Comparison of ENCODE assay signal across 8 mouse cellular contexts in the genomic region with DNA sequence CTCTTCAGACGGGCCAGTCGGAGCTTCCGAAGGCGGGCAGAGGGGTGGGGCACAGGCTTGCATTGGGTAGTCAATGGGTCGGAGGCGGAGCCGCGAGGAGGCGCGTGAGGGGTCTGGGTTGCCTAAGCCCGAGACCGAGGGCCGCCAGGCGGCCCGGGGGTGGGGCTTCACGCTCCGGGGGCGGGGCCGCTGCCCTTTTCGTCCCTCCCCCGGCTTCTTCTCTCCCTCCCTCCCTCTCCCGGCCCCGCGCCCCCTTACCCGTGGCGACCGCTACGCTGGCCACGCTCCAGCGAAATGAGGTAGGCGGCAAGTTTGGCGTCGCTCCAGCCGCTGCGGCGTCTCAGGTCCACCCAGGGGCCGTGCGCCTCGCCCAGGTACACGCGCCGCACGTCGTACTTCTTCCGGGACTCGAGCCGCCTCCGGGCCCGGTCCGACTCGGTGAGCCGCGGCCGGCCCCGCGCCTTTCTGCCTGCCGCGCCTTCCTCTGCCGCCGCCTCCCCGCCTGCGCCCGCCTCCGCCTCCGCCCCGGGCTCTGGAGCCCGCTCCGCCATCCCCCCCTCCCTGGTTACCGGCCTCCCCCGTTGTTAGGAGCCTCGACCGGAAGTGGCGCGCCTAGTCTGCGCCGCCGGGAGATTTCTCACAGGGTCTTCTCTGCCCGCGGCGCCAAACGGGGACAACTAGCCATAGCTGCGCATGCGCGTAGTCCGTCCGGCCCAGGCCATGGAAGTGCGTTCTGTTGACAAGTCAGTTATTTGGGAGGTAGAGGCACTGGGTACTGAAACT. TPM values are rescaled to one million over a fixed set of nuclear protein-coding genes. Genes with fewer than 3 reads are reported as not detected.
DNase-seq lines count a peak whose midpoint lies in the region; ATAC-seq and TF ChIP-seq lines count a peak whose summit lies in the region.

Gene Gm49318, minus strand, starts transcription at position 469 of the 783 bp plus-strand sequence.
Gene Zfp653, minus strand, starts transcription at position 586 of the 783 bp plus-strand sequence.

- peak within 1 kb of the TSS; percentile 96 for H3K27ac ChIP-seq in bone marrow, adult 2 months (ENCODE audit: control insufficient read depth, insufficient read depth, low read depth, low read length, poor library complexity)
- H3K27ac ChIP-seq in embryonic facial prominence, embryonic 15.5 days (replicated peaks) = peak within 1 kb of the TSS; percentile 99
- H3K27ac ChIP-seq in kidney, embryonic 14.5 days (ENCODE audit: low read depth, low read length) = peak within 1 kb of the TSS; percentile 96
- peak within 1 kb of the TSS; percentile 99 for H3K27ac ChIP-seq in limb, embryonic 15.5 days

- H3K4me1 ChIP-seq in bone marrow, adult 2 months (ENCODE audit: control insufficient read depth, insufficient read depth, low read length) = no peaks in the 10 kb centered on the region; the same call in none of the 2 replicates
- peaks cover 7% of the 10 kb centered on the region; the same call in 1 of the 2 replicates for H3K4me1 ChIP-seq in embryonic facial prominence, embryonic 15.5 days
- 0 out of 2 replicates have a peak, but pooled peaks cover 6% of the 10 kb centered on the region for H3K4me1 ChIP-seq in kidney, embryonic 14.5 days (ENCODE audit: control insufficient read depth, insufficient read depth, low read length)
- peaks cover 10% of the 10 kb centered on the region for H3K4me1 ChIP-seq in limb, embryonic 15.5 days

- under 1% methylated on average over 75 of the region's 87 CpGs for WGBS in bone marrow, adult 2 months
- under 1% methylated on average over 68 of the region's 87 CpGs for WGBS in embryonic facial prominence, embryonic 15.5 days
- under 1% methylated on average over 86 of the region's 87 CpGs for WGBS in kidney, embryonic 14.5 days
- under 1% methylated on average over 80 of the region's 87 CpGs for WGBS in limb, embryonic 15.5 days

- DNase-seq in 416B (ENCODE audit: low read depth) = peak; percentile 96
- DNase-seq in heart, adult 9 months (ENCODE audit: low spot score in 2 of 2) = peak; percentile 96 to 97
- peak; percentile 85 to 87 for DNase-seq in monocyte, adult 2 months (ENCODE audit: low read depth in 1 of 2, low spot score in 2 of 2)
- DNase-seq in spleen, postnatal 36 days (ENCODE audit: low spot score in 2 of 2) = peak; percentile 96 to 97

- H3K4me3 ChIP-seq in bone marrow, adult 2 months (replicated peaks; ENCODE audit: control insufficient read depth, low read depth, low read length) = peak within 1 kb of the TSS; percentile 92
- peak within 1 kb of the TSS; percentile 83 for H3K4me3 ChIP-seq in embryonic facial prominence, embryonic 15.5 days (replicated peaks)
- H3K4me3 ChIP-seq in kidney, embryonic 14.5 days (ENCODE audit: low read length) = peak within 1 kb of the TSS; percentile 82
- H3K4me3 ChIP-seq in limb, embryonic 15.5 days = peak within 1 kb of the TSS; percentile 85

- peak; percentile 10; the same call in 1 of the 2 replicates for TF ChIP-seq POLR2A in bone marrow, adult 2 months (IDR thresholded peaks at IDR 0.05; ENCODE audit: borderline replicate concordance, control insufficient read depth, low read depth, low read length)

- H3K9me3 ChIP-seq in embryonic facial prominence, embryonic 15.5 days (replicated peaks) = no peaks in the 10 kb centered on the region
- H3K9me3 ChIP-seq in kidney, embryonic 14.5 days (ENCODE audit: control insufficient read depth, low read length) = no peaks in the 10 kb centered on the region
- no peaks in the 10 kb centered on the region for H3K9me3 ChIP-seq in limb, embryonic 15.5 days

- peaks cover 35% of the 10 kb centered on the region for H3K36me3 ChIP-seq in embryonic facial prominence, embryonic 15.5 days
- peaks cover 39% of the 10 kb centered on the region for H3K36me3 ChIP-seq in kidney, embryonic 14.5 days (ENCODE audit: control insufficient read depth, insufficient read depth, low read length)
- H3K36me3 ChIP-seq in limb, embryonic 15.5 days = peaks cover 46% of the 10 kb centered on the region

- peak within 1 kb of the TSS; percentile 57 for H3K4me2 ChIP-seq in embryonic facial prominence, embryonic 15.5 days (replicated peaks)
- H3K4me2 ChIP-seq in kidney, embryonic 14.5 days (replicated peaks; ENCODE audit: low read depth, low read length) = peak within 1 kb of the TSS; percentile 43
- H3K4me2 ChIP-seq in limb, embryonic 15.5 days = peak within 1 kb of the TSS; percentile 56

- H3K27me3 ChIP-seq in embryonic facial prominence, embryonic 15.5 days = no peaks in the 10 kb centered on the region
- no peaks in the 10 kb centered on the region for H3K27me3 ChIP-seq in kidney, embryonic 14.5 days (ENCODE audit: control insufficient read depth, insufficient read depth, low read length)
- H3K27me3 ChIP-seq in limb, embryonic 15.5 days = no peaks in the 10 kb centered on the region

- TF ChIP-seq CTCF in bone marrow, adult 2 months (IDR thresholded peaks at IDR 0.05; ENCODE audit: control insufficient read depth, insufficient read depth, low read length) = no peak

- peak within 1 kb of the TSS; percentile 78 for H3K9ac ChIP-seq in embryonic facial prominence, embryonic 15.5 days
- H3K9ac ChIP-seq in kidney, embryonic 14.5 days (ENCODE audit: low read depth, low read length) = peak within 1 kb of the TSS; percentile 93
- H3K9ac ChIP-seq in limb, embryonic 15.5 days = peak within 1 kb of the TSS; percentile 84

- ATAC-seq in embryonic facial prominence, embryonic 15.5 days (ENCODE audit: insufficient number of reproducible peaks, low FRiP score, low TSS enrichment, low read depth) = peak; percentile 98
- peak; percentile 98 for ATAC-seq in kidney, embryonic 14.5 days (ENCODE audit: low FRiP score, low TSS enrichment)
- peak; percentile 96 for ATAC-seq in limb, embryonic 15.5 days (ENCODE audit: insufficient number of reproducible peaks, low FRiP score, low TSS enrichment, low read depth)

RNA-seq across cellular contexts. Expression of gene Gm49318, which starts in this region (rescaled TPM):
- not detected in 2 replicates for polyA plus RNA-seq in bone marrow, adult 2 months (2011; ENCODE audit: insufficient read depth, insufficient read length, low replicate concordance, missing spikeins)
- polyA plus RNA-seq in embryonic facial prominence, embryonic 15.5 days (2015; fragmentation: Nextera tagmentation; extraction: Ambion mirVana) = not detected in 2 replicates
- not detected in 2 replicates for polyA plus RNA-seq in kidney, embryonic 14.5 days (2014; fragmentation: Nextera tagmentation; extraction: Ambion mirVana)
- polyA plus RNA-seq in limb, embryonic 15.5 days (2015; fragmentation: Nextera tagmentation; extraction: Ambion mirVana) = not detected in 2 replicates

RNA-seq across cellular contexts. Expression of gene Zfp653, which starts in this region (rescaled TPM):
- 12.8 and 15.3 TPM in 2 replicates for polyA plus RNA-seq in bone marrow, adult 2 months (2011; ENCODE audit: insufficient read depth, insufficient read length, low replicate concordance, missing spikeins)
- polyA plus RNA-seq in embryonic facial prominence, embryonic 15.5 days (2015; fragmentation: Nextera tagmentation; extraction: Ambion mirVana) = 12.5 and 12.6 TPM in 2 replicates
- 9.9 and 11.0 TPM in 2 replicates for polyA plus RNA-seq in kidney, embryonic 14.5 days (2014; fragmentation: Nextera tagmentation; extraction: Ambion mirVana)
- polyA plus RNA-seq in limb, embryonic 15.5 days (2015; fragmentation: Nextera tagmentation; extraction: Ambion mirVana) = 9.6 and 10.9 TPM in 2 replicates

Comparison
In these comparisons a context has a peak if more than half of its experiments do, and no peak if none do; other contexts are left out.
1. Peak in every context shown above with its lines: DNase-seq, ATAC-seq, H3K4me3 ChIP-seq and H3K27ac ChIP-seq.